Mouse (Mus musculus) kidney, adult 2 months (tissue): ENCODE results near the gene Rps6kb2.

ENCODE experiments used
- CTCF ChIP-seq: fragments of 200-500 bp; conservative IDR thresholded peaks from 2 replicates; pipeline ENCODE4 v1.5.1; 2011; ENCODE audit warnings: low read depth, mild to moderate bottlenecking, control low read depth, low read length, moderate library complexity, mixed read lengths; ENCODE audit not compliant: insufficient read depth, insufficient read length
- POLR2A ChIP-seq: fragments of 200-500 bp; IDR thresholded peaks from one replicate; pipeline ENCODE4 v1.6.1; 2011; ENCODE audit warnings: low read depth, low read length, control low read depth

DNA sequence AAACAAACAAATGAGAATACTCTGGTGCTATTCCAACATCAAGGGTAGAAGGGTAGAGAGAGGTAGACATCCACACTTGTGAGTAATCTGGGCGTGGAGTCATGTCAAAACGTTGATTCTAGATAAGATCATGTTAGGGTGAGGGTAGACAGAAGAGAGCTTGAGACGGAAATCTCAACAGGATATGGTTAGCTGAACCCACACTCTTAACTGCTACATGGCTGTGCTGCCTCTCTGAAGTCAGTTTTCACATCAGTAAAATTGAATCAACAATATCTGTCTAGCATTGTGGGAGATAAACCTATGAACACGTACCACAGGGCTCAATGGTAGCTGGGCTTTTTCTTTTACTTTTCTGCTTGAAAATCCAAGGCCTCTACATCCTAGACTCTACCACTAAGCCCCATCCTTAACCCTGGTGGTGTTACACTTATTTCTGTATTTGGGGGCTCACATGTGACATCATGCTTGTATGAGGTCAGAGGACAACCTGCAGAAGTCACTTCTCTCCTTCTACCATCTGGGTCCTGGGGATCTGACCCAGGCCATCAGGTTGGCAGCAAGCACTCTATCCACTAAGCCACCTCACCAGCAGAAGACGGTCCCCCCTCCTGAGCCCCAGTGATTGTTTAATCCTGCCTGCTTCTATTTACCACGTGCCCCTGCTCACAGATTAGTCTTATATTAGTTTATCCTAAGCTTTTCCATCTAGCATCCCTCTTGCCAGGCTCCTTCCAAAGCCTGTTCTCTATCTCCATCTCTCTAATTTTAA is 43.3 kb downstream of the Rps6kb2 start:
- TF ChIP-seq CTCF: no peak
- no peak for TF ChIP-seq POLR2A
